Mouse (Mus musculus) embryonic stem cell, embryonic (primary cell): Measurements from ENCODE around the gene Mtx1.

Experiments used
- CTCF ChIA-PET, 4 experiments: fragments of 300-600 bp in 2 of 4; fragments of 350-600 bp in 2 of 4; sonication (Branson Sonifier 250); formaldehyde crosslinking; loops; one replicate each; lab custom pipeline; 2022; ENCODE audit warnings: inconsistent platforms in 2 of 4; lab: Charles Lee
- POLR2A ChIA-PET, 4 experiments: fragments of 300-600 bp in 2 of 4; fragments of 350-600 bp in 2 of 4; sonication (Branson Sonifier 250); formaldehyde crosslinking; loops; one replicate each; lab custom pipeline; 2022; ENCODE audit warnings: antibody characterized with exemption in 4 of 4, inconsistent platforms in 1 of 4; lab: Charles Lee

The Mtx1 gene

GRCm38 (mm10) chr3:89226900-89227299 is at the start of gene Mtx1:
Mtx1 (minus strand) TSS chr3:89227088.
- ChIA-PET POLR2A (interaction anchor here (0.5 to 4.7 kb wide), 33 partner anchors 9 to 653 kb away, joined by 3 to 58 read pairs (median 4); partner anchors contain the start of genes Thbs3 (in 3 of the 4), Hcn3 (in 2 of the 4), Krtcap2 (in 2 of the 4) and Scamp3 (in 2 of the 4)), CTCF (interaction anchor here in 3 of 4 experiments (0.5 to 3.9 kb wide), 9 partner anchors 13 to 223 kb away, joined by 3 to 40 read pairs (median 4); partner anchors contain the start of genes Krtcap2 (in 3 of the 3) and Trim46 (in 2 of the 3))

- POLR2A ChIA-PET: no interaction called here
- CTCF ChIA-PET: interaction anchor here in 1 of 4 experiments (0.6 kb wide), 1 partner anchor 11 kb away, joined by 3 read pairs; no protein-coding TSS in a partner anchor
Measured at GRCm38 (mm10) chr3:89276061-89276460, 49.2 kb upstream of the Mtx1 start.

- CTCF ChIA-PET: interaction anchor here (0.5 to 4.0 kb wide), 9 partner anchors 9 to 106 kb away, joined by 3 to 25 read pairs (median 4); partner anchors contain the start of gene Efna1 (in 1 of the 4)
- POLR2A ChIA-PET: interaction anchor here in 2 of 4 experiments (0.8 to 6.2 kb wide), 2 partner anchors 8 to 28 kb away, joined by 3 to 35 read pairs; partner anchors contain the start of gene Efna1 (in 1 of the 2)
Measured at GRCm38 (mm10) chr3:89271760-89272159, 44.9 kb upstream of the Mtx1 start.

GRCm38 (mm10) chr3:89270891-89271290 is 44.0 kb upstream of the Mtx1 start:
- POLR2A ChIA-PET: interaction anchor here in 2 of 4 experiments (0.9 to 6.2 kb wide), 13 partner anchors 8 to 181 kb away, joined by 3 to 35 read pairs (median 4); partner anchors contain the start of genes Efna1 (in 2 of the 2), Clk2 (in 1 of the 2) and Scamp3 (in 1 of the 2)

GRCm38 (mm10) chr3:89270051-89270755 is 43.3 kb upstream of the Mtx1 start, which contains the start of gene Slc50a1:
Slc50a1 (minus strand) TSS chr3:89270570.
- CTCF ChIA-PET: interaction anchor here in 3 of 4 experiments (0.5 to 4.0 kb wide), 8 partner anchors 11 to 267 kb away, joined by 3 to 25 read pairs (median 3); partner anchors contain the start of genes Dpm3 (in 1 of the 3) and Efna1 (in 1 of the 3)
- POLR2A ChIA-PET: interaction anchor here in 3 of 4 experiments (0.5 to 6.2 kb wide), 16 partner anchors 9 to 180 kb away, joined by 3 to 35 read pairs (median 4); partner anchors contain the start of genes Efna1 (in 2 of the 3), Clk2 (in 1 of the 3), Mtx1 (in 1 of the 3) and Scamp3 (in 1 of the 3)

More at GRCm38 (mm10) chr3:89270891-89271290, 44.0 kb upstream of the Mtx1 start:
- CTCF ChIA-PET: interaction anchor here (0.6 to 4.0 kb wide), 8 partner anchors 10 to 267 kb away, joined by 3 to 25 read pairs (median 4); partner anchors contain the start of genes Dpm3 (in 1 of the 4), Efna1 (in 1 of the 4) and Fdps (in 1 of the 4)

GRCm38 (mm10) chr3:89268916-89269315 is 42.0 kb upstream of the Mtx1 start:
- POLR2A ChIA-PET: interaction anchor here in 3 of 4 experiments (0.6 to 6.2 kb wide), 8 partner anchors 11 to 247 kb away, joined by 3 to 35 read pairs (median 4); partner anchors contain the start of genes Efna1 (in 2 of the 3), Mtx1 (in 1 of the 3) and Pbxip1 (in 1 of the 3)
- CTCF ChIA-PET: interaction anchor here in 3 of 4 experiments (0.5 to 4.0 kb wide), 8 partner anchors 13 to 1020 kb away, joined by 3 to 25 read pairs (median 3); no protein-coding TSS in a partner anchor

GRCm38 (mm10) chr3:89266439-89266893 is 39.6 kb upstream of the Mtx1 start:
- ChIA-PET POLR2A (interaction anchor here in 2 of 4 experiments (0.6 to 6.2 kb wide), 8 partner anchors 10 to 651 kb away, joined by 3 to 35 read pairs (median 4); partner anchors contain the start of genes Efna1 (in 2 of the 2), Krtcap2 (in 1 of the 2) and Trim46 (in 1 of the 2)), CTCF (interaction anchor here in 2 of 4 experiments (0.6 to 1.4 kb wide), 4 partner anchors 15 to 190 kb away, joined by 3 to 4 read pairs (median 3); partner anchors contain the start of genes Adam15 (in 1 of the 2) and Efna1 (in 1 of the 2))

- ChIA-PET POLR2A (interaction anchor here in 1 of 4 experiments (1.2 kb wide), 1 partner anchor 33 kb away, joined by 3 read pairs; no protein-coding TSS in a partner anchor), CTCF (interaction anchor here in 3 of 4 experiments (0.7 to 1.8 kb wide), 4 partner anchors 18 to 571 kb away, joined by 4 to 6 read pairs (median 4); no protein-coding TSS in a partner anchor)
Measured at GRCm38 (mm10) chr3:89262417-89262816, 35.5 kb upstream of the Mtx1 start.

GRCm38 (mm10) chr3:89260211-89260610 is 33.3 kb upstream of the Mtx1 start:
- CTCF ChIA-PET: interaction anchor here in 1 of 4 experiments (0.7 kb wide), 1 partner anchor 47 kb away, joined by 3 read pairs; no protein-coding TSS in a partner anchor
- POLR2A ChIA-PET: interaction anchor here in 1 of 4 experiments (1.0 kb wide), 1 partner anchor 34 kb away, joined by 3 read pairs; no protein-coding TSS in a partner anchor

GRCm38 (mm10) chr3:89259076-89259475 is 32.2 kb upstream of the Mtx1 start, which contains the start of gene Dpm3:
Dpm3 (plus strand) TSS chr3:89259358.
- POLR2A ChIA-PET: interaction anchor here in 2 of 4 experiments (0.9 to 1.0 kb wide), 3 partner anchors 10 to 33 kb away, joined by 3 to 4 read pairs (median 3); no protein-coding TSS in a partner anchor
- CTCF ChIA-PET: interaction anchor here in 3 of 4 experiments (0.6 to 2.5 kb wide), 8 partner anchors 8 to 464 kb away, joined by 3 to 9 read pairs (median 4); partner anchors contain the start of genes Krtcap2 (in 1 of the 3), Slc50a1 (in 1 of the 3) and Trim46 (in 1 of the 3)

- ChIA-PET CTCF (interaction anchor here in 2 of 4 experiments (0.6 to 2.4 kb wide), 7 partner anchors 10 to 571 kb away, joined by 3 to 10 read pairs (median 4); partner anchors contain the start of genes Krtcap2 (in 2 of the 2), Trim46 (in 2 of the 2) and Khdc4 (in 1 of the 2)), POLR2A (interaction anchor here in 2 of 4 experiments (1.3 to 2.6 kb wide), 5 partner anchors 9 to 61 kb away, joined by 3 to 9 read pairs (median 4); partner anchors contain the start of genes Krtcap2 (in 1 of the 2) and Trim46 (in 1 of the 2))
Measured at GRCm38 (mm10) chr3:89256177-89256576, 29.3 kb upstream of the Mtx1 start.

GRCm38 (mm10) chr3:89254994-89255393 is 28.1 kb upstream of the Mtx1 start:
- ChIA-PET CTCF (interaction anchor here in 3 of 4 experiments (0.5 to 1.6 kb wide), 11 partner anchors 11 to 322 kb away, joined by 3 to 10 read pairs (median 3); partner anchors contain the start of gene Slc50a1 (in 1 of the 3)), POLR2A (interaction anchor here in 2 of 4 experiments (0.6 to 2.6 kb wide), 5 partner anchors 9 to 93 kb away, joined by 3 to 9 read pairs (median 5); partner anchors contain the start of genes Krtcap2 (in 1 of the 2) and Trim46 (in 1 of the 2))

GRCm38 (mm10) chr3:89251365-89251895 is 24.5 kb upstream of the Mtx1 start:
- POLR2A ChIA-PET: interaction anchor here in 3 of 4 experiments (1.5 to 1.9 kb wide), 4 partner anchors 18 to 36 kb away, joined by 3 to 6 read pairs (median 4); partner anchors contain the start of gene Efna1 (in 1 of the 3)
- CTCF ChIA-PET: interaction anchor here in 3 of 4 experiments (0.9 to 3.0 kb wide), 12 partner anchors 8 to 156 kb away, joined by 3 to 12 read pairs (median 4); partner anchors contain the start of gene Efna1 (in 2 of the 3)

- CTCF ChIA-PET: interaction anchor here (0.6 to 3.0 kb wide), 28 partner anchors 8 to 801 kb away, joined by 3 to 12 read pairs (median 4); partner anchors contain the start of genes Dpm3 (in 2 of the 4), Efna1 (in 2 of the 4), Adam15 (in 1 of the 4) and Slc50a1 (in 1 of the 4)
- POLR2A ChIA-PET: interaction anchor here in 3 of 4 experiments (0.6 to 1.8 kb wide), 6 partner anchors 14 to 72 kb away, joined by 3 to 6 read pairs (median 3); partner anchors contain the start of genes Efna1 (in 1 of the 3) and Efna3 (in 1 of the 3)
Measured at GRCm38 (mm10) chr3:89250435-89251040, 23.6 kb upstream of the Mtx1 start.

- POLR2A ChIA-PET: interaction anchor here in 2 of 4 experiments (0.6 to 2.8 kb wide), 5 partner anchors 16 to 51 kb away, joined by 3 to 11 read pairs (median 3); partner anchors contain the start of gene Mtx1 (in 1 of the 2)
Measured at GRCm38 (mm10) chr3:89247466-89247865, 20.6 kb upstream of the Mtx1 start.

More at GRCm38 (mm10) chr3:89247466-89247865, 20.6 kb upstream of the Mtx1 start:
- CTCF ChIA-PET: interaction anchor here in 2 of 4 experiments (0.6 to 1.4 kb wide), 4 partner anchors 13 to 189 kb away, joined by 3 read pairs; partner anchors contain the start of gene Pbxip1 (in 1 of the 2)
